Mouse (Mus musculus) G1E (cell line): ENCODE measurements around the gene Mpig6b.

ENCODE experiments used
- CTCF ChIP-seq: IDR thresholded peaks from 2 replicates; pipeline ENCODE4 v1.5.1; 2012; ENCODE audit warnings: low read depth, low read length, inconsistent platforms, mixed read lengths
- GATA1 ChIP-seq: IDR thresholded peaks from 2 replicates; pipeline ENCODE4 v1.6.1; 2012; ENCODE audit warnings: borderline replicate concordance, low read length, inconsistent platforms, mixed read lengths
- TAL1 ChIP-seq: conservative IDR thresholded peaks from 2 replicates; pipeline ENCODE4 v1.6.1; 2012; ENCODE audit warnings: low read depth, low read length, inconsistent platforms, mixed read lengths

- TF ChIP-seq CTCF (no peak), TAL1 (no peak), GATA1 (no peak)
Observed at GRCm38 (mm10) chr17:35023756-35024155, 42.2 kb downstream of the Mpig6b start.
